Comparison of ENCODE assay signal across 16 mouse cellular contexts in genomic region chr12:36724297-36724696, GRCm38 (mm10).
"Had no signal": no experiment of that assay in that cellular context is flagged by ENCODE, and none has a peak within 500 bp of the region (broad histone marks: within the 10 kb centered on the region; RNA-seq: fewer than 3 reads in every experiment).

No protein-coding gene starts in this region.

- H3K9ac ChIP-seq: liver, embryonic 13.5 days; midbrain, embryonic 12.5 days; midbrain, embryonic 15.5 days; neural tube, embryonic 13.5 days; stomach, embryonic 15.5 days had no signal

- H3K9me3 ChIP-seq: liver, embryonic 13.5 days; midbrain, embryonic 12.5 days; midbrain, embryonic 15.5 days; neural tube, embryonic 13.5 days; stomach, embryonic 15.5 days had no signal

- H3K4me3 ChIP-seq: liver, embryonic 13.5 days; midbrain, embryonic 12.5 days; midbrain, embryonic 15.5 days; neural tube, embryonic 13.5 days; stomach, embryonic 15.5 days had no signal

- H3K27ac ChIP-seq: liver, embryonic 13.5 days; macrophage; midbrain, embryonic 12.5 days; midbrain, embryonic 15.5 days; neural tube, embryonic 13.5 days; stomach, embryonic 15.5 days had no signal

- H3K27me3 ChIP-seq: liver, embryonic 13.5 days; midbrain, embryonic 12.5 days; midbrain, embryonic 15.5 days; neural tube, embryonic 13.5 days; stomach, embryonic 15.5 days had no signal

- DNase-seq: kidney, adult 18-20 months; kidney, adult 9 months; kidney, postnatal 14 days; kidney, postnatal 4 days; liver, embryonic 13.5 days; lung, adult 2 months; lung, postnatal 14 days; retina, postnatal 1 day; right cerebral cortex, postnatal 25 days; spleen, adult 18-20 months; thymus, postnatal 25 days had no signal

- H3K36me3 ChIP-seq: liver, embryonic 13.5 days; midbrain, embryonic 12.5 days; midbrain, embryonic 15.5 days; neural tube, embryonic 13.5 days; stomach, embryonic 15.5 days had no signal

- H3K4me2 ChIP-seq: liver, embryonic 13.5 days; midbrain, embryonic 12.5 days; midbrain, embryonic 15.5 days; neural tube, embryonic 13.5 days; stomach, embryonic 15.5 days had no signal

- H3K4me1 ChIP-seq: liver, embryonic 13.5 days; midbrain, embryonic 15.5 days; stomach, embryonic 15.5 days had no signal
